Mouse (Mus musculus) ES-Bruce4 (cell line): ENCODE measurements around the gene Ccl26.

Source experiments
- CTCF ChIP-seq: IDR thresholded peaks from one replicate; pipeline ENCODE4 v1.8.1; 2011; ENCODE audit warnings: low read depth, low read length
- EP300 ChIP-seq: IDR thresholded peaks from 2 replicates; pipeline ENCODE4 v1.6.1; 2011; ENCODE audit warnings: low read depth, low read length; ENCODE audit not compliant: insufficient read depth
- POLR2A ChIP-seq: IDR thresholded peaks from one replicate; pipeline ENCODE4 v1.8.1; 2011; ENCODE audit warnings: low read length; ENCODE audit not compliant: insufficient read depth

DNA sequence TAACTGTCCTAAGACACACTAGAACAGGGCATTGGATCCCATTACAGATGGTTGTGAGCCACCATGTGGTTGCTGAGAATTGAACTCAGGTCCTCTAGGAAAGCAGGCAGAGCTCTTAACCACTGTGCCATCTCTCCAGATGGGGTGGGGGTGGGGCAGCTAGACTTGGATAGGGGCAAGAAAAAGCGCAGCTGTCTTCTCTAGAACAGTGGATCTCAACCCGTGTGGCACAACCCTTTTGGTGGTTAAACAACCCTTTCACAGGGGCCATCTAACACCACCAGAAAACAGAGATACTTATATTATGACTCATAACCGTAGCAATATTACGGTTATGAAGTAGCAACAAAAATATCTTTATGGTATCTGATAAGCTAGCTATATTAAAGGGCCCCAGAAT lies 24.4 kb upstream of the Ccl26 start:
- TF ChIP-seq POLR2A (no peak), CTCF (no peak), EP300 (no peak)
